Mouse (Mus musculus): Measurements from ENCODE around the gene Gm45808.
A peak's percentile ranks its signal among the peaks of the same experiment; 100 is the strongest.
"Not testable (repeated sequence)": the region's sequence is repeated elsewhere in the genome, so short reads cannot be mapped to it uniquely, and the experiment has no call there.

The Gm45808 gene

DNA sequence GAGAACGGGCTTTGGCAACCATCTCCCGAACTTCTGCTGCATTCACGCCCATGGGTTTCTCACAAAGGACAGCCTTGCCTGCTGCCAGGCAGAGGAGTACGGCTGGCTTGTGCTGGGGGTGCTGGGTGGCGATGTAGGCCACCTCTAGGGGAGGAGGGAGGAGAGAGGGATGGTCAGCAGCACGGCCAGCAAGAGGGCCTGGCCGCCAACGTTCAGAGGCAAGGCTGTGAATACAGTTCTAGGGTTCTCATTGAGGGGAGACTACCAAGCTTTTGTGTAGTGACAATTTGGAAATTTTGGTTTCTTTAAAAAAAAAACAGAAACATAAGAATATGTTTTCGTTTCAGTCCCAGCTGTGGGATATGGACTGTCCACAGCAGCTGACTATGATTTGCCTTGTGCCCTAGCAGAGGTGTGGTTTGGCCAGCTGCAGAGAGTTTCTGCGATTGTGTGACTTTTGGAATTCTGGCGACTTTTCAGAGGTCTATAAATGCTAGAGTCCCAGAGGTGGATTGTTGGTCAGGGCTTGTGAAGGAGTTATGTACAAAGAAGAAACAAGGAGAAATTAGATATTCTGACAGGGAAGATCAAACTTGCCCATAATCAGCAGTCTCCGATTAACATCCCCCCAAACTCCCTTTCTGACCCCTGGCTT lies at the start of gene Gm45808:
Gene Gm45808, minus strand, starts transcription at position 51 of the 655 bp plus-strand sequence.
- DNase-seq: no peak

DNA sequence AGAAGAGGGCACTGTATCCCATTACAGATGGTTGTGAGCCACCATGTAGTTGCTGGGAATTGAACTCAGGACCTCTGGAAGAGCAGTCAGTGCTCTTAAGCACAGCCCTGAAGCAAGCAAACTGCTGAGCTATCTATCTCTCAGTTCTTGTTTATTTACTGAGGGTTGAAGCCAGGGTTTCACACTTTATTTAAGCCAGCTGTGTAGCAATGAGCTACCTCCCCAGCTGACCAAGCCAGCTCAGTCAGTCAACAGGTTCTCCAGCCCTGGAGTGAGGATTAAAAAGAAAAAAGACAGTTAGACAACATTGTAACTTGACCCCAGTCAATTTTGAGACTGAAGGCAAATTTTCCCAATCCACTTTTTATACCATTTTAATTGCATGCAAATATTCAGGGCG lies 49.1 kb upstream of the Gm45808 start:
- peak; percentile 19 for DNase-seq

DNA sequence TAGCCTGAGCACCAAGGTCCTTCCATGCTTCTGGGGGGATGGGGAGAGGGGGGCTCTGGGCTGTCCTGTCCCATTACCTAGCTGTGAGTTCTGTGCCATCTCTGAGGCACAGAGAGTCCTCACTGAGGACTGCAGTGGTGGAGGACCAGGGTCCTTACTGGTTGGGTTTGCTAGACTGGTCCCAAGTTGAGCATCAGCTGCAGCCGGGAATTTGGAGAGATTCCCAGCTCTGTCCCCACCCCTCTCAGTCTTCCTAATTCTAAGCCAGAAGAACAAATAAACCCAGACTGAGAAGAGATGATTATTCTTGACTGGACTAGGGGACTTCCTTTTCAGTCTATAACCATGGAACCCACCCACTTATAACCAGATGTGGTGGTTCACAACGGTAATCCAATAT lies 44.0 kb upstream of the Gm45808 start:
- no peak for DNase-seq

DNA sequence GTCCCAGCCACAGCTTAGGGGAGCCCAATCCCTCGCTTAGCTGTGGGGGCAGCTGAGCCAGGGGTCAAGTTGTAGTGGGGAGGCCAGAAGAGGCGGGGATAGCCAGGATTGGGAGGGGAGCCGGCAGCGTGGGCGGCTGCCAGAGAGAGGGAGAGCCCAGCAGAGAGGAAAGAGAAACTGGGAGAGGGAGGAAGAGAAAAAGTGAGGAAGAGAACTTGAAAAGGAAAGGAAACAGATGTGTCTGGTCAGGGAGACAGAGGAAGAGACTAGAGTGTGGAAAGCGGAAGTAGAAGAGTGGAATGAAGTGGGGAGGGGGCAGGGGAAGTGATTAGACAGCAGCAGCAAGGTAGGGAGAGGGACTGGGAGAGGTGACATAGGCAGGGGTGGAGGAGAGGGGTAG lies 42.9 kb upstream of the Gm45808 start:
- peak; percentile 27 for DNase-seq

- DNase-seq: not testable (repeated sequence)
These were observed 40.6 kb upstream of the Gm45808 start for GRCm38 (mm10) chr7:45527169-45527568.

GRCm38 (mm10) chr7:45526474-45527120 lies 40.0 kb upstream of the Gm45808 start:
- DNase-seq: peak; percentile 76

- DNase-seq: peak; percentile 96
These were observed 39.3 kb upstream of the Gm45808 start, which contains the start of the genes Ppp1r15a and Plekha4 for GRCm38 (mm10) chr7:45525809-45526473. Ppp1r15a (minus strand) TSS chr7:45526268. Plekha4 (plus strand) TSS chr7:45526330.

GRCm38 (mm10) chr7:45524841-45525621 lies 38.4 kb upstream of the Gm45808 start:
- peak; percentile 64 for DNase-seq

- DNase-seq: peak; percentile 23
These were observed 37.1 kb upstream of the Gm45808 start for GRCm38 (mm10) chr7:45523678-45524170.

- DNase-seq: no peak
These were observed 36.5 kb upstream of the Gm45808 start for GRCm38 (mm10) chr7:45522957-45523676.

GRCm38 (mm10) chr7:45522194-45522752 lies 35.7 kb upstream of the Gm45808 start:
- DNase-seq: no peak

- DNase-seq: peak; percentile 88
These were observed 35.1 kb upstream of the Gm45808 start for GRCm38 (mm10) chr7:45521728-45522184.

- DNase-seq: no peak
These were observed 34.0 kb upstream of the Gm45808 start for GRCm38 (mm10) chr7:45520605-45521004.

DNA sequence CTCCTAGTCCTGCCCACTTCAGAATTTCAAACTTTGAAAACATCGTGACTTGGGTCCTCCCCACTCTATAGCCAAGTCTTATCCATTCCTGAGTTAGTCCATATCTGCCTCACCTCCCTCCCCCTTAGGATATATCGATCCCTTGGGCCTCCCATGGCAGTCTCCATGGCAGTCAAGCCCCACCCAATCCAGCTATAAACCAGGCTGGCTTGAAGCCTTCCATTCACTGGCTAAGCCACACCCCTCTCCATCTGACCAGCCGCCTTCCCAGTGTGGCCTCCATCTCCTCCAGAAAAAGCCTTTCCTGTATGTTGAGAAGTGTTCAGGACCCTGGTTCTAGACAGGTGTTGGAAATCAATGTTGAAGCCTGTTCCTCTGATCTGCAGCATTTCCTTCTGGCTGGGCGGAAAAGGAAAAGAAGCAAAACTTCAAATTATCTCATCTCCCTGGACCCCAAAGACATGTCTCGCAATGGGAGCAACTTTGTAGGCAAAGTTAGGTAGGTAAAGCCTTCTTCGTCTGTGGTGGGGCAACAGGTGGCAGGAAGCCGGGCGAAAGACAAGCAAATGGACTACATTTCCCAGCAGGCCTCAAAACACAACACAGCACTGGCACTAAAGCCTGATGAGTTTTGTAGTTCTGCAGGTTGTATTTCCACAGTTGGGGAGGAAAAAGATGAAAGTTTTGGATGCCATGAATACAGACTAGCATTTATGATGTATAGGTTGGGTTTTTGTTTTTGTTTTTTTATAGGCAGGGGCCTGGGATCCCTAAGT lies 32.9 kb upstream of the Gm45808 start:
- DNase-seq: no peak

DNA sequence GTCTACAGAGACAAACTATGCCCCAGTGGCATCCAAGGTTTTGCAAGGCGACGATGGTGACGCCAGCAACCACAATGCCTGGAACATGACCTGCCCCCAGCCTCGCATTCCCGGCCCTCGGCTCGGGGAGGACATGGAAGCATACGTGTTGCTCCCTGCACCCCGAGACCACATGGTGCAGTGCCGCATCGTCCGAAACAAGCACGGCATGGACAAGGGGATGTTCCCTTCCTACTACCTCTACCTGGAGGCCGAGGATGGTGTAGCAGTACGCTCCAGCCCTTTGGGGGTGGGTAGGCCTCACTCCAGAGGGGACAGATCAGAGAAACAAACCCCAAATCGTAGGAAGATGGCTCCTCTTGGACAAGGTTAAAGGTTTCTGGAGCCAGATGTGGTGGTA lies 32.0 kb upstream of the Gm45808 start:
- DNase-seq: no peak

GRCm38 (mm10) chr7:45516846-45517245 lies 30.2 kb upstream of the Gm45808 start:
- DNase-seq: not testable (repeated sequence)

DNA sequence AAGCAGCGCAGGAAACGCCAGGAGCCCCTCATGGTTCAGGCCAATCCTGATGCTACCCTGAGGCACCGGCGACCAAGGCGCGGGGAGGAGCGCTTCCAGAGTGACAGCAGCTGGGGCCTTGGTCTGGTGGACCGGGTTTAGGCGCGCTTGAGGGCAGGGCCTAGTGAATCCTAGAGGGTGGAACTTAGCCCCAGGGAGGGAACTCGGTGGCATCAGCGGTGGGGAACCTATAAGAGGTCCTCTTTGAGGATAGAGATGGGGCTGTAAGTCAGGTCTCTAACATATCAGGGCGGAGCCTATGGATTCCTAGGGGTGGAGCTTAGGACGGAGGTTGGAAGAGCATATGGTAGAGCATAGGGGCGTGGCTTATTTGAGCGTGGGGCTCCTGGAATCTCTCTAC lies 28.8 kb upstream of the Gm45808 start:
- no peak for DNase-seq

GRCm38 (mm10) chr7:45514411-45514810 lies 27.8 kb upstream of the Gm45808 start:
- no peak for DNase-seq

GRCm38 (mm10) chr7:45509912-45510787 lies 23.5 kb upstream of the Gm45808 start, which contains the start of gene Nucb1:
Nucb1 (minus strand) TSS chr7:45510406.
- peak; percentile 93 for DNase-seq

All from cerebellum, adult 9-10 months (tissue).